Mouse (Mus musculus) mesoderm, embryonic 11.5 days (tissue): ENCODE data around the gene Stx5a.
A peak's percentile ranks its signal among the peaks of the same experiment; 100 is the strongest.

Source experiments
- DNase-seq: peaks from one replicate; pipeline ENCODE4 v3.0.0-alpha.2; 2012; ENCODE audit warnings: low read depth, low spot score

Gene Stx5a

DNA sequence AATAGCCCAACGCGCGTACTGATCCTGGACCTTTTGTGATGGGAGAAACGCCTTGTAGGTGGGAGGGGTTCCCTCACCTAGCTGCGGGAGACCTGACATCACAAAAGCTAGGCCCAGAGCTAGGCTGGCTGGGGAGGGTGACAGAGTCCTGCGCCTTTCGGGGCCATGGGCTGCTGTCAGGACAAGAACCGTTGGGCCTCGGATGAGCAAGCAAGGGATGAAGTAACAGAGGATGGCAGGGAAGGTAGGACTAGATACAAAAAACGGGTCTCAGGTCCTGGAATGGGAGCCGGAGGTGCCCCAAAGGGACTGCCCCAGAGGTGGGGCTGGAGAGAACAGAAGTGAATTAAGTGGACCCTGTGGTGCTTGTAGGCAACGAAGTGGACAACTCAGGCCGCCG, 610 bp upstream of the Stx5a start, which contains the start of gene 1700092M07Rik:
1700092M07Rik (plus strand) TSS at position 116 of the 400 bp plus-strand sequence.
- DNase-seq, result no peak

DNA sequence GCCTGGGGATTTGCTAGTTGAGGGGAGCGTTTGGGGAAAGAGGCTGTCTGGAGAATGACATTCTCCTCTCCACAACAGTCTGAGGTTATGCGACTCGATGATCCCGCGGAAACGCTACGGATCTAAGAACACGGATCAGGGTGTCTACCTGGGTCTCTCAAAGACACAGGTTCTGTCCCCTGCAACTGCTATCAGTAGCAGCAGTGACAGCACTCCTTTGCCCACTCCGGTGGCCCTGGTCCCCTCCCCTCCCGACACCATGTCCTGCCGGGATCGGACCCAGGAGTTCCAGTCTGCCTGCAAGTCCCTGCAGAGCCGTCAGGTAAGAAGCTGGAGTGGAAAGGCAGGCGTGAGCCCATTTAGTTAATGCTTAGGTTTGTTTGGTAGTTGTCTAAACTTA, 963 bp downstream of the Stx5a start:
- no peak for DNase-seq

DNA sequence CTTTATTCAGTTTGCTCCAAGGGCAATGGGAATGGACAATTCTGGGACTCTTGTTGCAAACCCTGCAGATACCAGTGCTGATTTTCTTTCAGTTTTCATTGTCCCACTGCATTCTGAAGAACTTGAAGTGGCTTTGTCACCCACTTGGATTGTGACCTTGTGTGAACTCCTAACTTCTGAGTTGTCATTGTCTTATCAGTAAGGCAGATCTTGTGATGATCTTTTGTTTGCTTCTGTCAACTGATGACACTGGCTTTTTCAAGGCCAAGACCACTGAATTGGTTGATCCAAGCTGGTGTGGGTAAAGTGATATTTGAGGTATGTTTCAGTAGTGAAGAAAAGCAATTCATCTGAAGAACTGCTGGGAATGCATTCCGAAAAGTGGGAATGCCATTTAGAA, 4.2 kb downstream of the Stx5a start:
- DNase-seq, result no peak

DNA sequence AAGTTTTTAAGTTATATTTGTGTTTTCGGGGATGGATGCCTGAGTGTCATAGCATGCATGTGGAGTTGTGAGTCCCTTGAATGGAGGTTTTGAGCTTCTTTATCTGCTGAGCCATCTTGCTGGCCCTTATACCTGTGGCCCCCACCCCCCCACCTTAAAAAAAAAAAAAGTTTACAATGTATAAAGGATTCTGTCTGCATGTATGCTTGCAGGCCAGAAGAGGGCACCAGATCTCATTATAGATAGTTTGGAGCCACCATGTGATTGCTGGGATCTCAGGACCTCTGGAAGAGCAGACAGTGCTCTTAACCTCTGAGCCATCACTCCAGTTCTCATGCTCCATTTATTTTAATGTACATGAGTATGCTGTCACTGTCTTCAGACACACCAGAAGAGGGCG, 6.2 kb downstream of the Stx5a start:
- DNase-seq, result no peak

DNA sequence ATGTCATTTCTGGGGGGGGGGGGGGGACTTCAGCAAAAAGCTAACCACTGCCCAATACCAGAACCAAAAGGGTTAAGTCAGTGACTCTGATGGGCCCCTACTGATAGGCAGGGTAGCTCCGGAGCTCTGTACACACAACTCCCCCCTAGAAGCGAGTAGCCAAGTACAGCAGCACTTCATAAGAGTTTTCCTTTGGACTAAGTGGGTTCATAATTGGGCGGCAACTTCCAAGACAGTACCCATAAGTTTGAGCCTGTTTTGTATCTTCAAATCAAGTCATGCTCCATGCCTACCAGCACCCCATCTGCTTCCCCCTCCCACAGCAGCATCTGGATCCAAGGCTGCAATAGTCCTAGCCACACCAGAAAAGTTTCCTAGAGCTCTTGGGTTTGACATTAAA, 14.4 kb downstream of the Stx5a start:
- DNase-seq, result no peak

DNA sequence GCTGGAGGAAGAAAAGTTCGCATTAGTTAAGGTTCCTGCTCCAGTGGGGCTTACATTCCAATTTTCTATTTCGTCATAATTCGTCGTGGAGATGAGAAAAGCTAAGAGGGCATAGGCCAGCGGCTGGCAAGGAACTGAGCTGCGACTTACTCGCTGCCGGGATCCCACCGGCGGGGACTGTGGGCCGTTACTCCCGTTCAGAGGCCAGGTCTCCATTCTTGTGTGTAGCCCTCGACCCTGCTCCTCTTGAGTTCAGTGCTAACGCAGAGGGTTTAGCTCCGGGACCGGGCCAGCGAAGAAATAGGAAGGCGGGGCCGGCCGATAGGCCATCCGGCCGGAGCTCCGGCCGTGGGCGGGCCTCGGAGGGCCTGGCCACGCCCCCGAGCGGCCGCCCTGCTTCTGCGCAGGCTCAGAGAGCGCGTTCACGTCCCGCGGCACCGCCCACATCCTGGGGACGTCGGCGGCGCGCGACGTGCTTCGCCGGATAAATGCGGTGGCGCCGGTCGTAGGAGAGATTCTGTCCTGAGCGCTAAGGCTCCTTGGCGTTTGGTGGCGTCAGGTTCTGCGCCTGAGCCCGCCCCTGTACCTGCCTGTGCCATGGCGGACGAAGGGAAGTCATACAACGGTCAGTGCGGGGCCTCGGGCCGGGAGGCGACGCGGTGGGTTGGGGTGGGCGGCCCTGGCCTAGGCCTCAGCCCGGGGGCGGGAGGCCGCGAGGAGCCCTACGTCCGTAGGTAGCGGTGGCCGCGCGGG, 15.6 kb downstream of the Stx5a start, which contains the start of gene Nxf1:
Nxf1 (plus strand) TSS at position 439 of the 753 bp plus-strand sequence.
- DNase-seq, result peak; percentile 96

DNA sequence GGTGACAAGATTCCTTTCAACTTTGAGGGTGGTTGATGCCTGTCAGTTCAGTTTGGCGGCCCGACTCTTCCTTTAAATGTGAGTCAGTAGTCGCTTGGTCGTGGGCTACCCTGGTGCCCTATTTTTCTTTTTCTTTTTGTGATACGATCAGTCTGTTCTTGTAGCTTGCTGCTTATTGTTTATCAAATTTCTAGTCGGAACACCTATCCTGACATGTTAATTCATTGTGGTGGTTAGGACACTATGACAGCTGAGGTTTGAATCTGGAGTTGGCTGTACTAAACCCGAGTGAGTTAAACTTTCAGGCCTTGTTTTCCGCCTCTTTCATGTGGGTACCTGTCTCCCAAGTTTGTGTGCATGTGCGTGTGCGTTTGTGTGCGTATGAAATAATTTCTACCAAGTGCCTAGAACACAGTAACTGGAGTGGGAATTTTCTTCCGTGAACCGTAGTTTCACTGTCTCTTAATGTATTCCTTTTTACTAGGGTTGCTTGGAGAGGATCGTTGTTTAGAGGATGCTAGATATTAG, 16.3 kb downstream of the Stx5a start:
- no peak for DNase-seq

DNA sequence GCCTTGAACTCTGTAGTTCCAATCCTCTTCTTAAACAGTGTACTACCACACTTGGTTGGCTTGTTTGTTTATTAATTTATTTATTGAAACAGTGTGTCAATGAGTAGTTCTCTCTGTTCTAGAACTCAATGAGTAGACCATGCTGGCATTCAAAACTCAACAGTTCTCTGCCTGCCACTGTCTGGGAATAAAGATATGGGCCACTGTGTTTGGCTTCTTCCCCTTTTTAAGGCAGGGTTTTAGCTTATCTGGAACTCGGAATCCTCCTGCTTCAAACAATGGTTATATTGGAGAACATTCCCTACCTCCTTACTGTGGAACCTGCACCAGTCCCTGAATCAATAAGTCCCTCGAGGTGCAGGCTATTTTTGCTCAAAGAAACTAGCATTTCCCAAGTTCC, 17.7 kb downstream of the Stx5a start:
- DNase-seq, result no peak

DNA sequence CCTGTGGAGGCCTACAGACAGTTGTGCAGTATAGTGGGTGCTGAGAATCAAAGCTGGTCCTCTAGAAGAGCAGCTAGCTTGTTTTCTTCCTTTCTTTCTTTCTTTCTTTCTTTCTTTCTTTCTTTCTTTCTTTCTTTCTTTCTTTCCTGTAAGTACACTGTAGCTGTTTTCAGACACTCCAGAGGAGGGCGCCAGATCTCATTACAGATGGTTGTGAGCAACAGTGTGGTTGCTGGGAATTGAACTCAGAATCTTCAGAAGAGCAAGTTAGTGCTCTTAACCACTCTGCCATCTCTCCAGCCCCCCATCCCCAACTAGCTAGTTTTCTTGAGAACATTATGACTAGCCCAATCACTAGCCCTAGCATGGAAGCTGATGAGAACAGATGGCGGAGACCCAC, 19.5 kb downstream of the Stx5a start:
- no peak for DNase-seq

DNA sequence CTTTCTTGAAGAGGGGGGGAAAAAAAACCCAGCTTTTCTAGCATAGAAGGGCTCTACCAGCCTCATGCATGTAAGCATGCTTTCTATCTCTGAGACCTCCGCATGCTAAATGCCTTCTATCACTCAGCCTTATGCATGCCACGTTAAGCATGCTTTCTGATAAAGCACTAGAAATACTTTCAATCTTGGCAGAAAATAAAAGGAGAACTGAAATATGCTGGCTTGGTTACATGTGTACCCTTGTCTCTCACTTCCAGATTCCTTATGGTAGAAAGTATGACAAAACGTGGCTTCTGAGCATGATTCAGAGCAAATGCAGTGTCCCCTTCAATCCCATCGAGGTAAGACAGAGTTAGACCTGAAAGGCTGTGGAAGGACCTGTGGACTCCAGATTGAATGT, 22.1 kb downstream of the Stx5a start:
- DNase-seq, result no peak

DNA sequence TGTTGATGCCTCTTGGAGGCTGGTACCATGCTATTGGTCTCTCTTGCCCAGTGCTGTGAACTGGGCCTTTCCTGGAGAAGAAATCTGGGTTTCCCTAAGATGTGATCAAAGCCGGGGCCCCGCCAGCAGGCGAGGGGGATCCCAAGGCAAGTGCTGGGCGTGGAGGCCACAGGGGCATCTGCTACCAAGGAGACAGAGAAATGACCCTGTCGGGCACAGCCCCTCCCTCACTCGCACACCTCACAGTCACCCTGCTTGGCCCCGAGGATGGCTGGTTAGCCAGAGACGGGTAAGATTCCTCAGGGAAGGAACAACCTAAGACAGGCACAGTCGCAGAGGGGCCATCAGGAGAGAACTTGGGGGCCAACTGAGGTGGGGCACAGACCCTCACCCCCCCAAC, 24.3 kb downstream of the Stx5a start:
- no peak for DNase-seq

DNA sequence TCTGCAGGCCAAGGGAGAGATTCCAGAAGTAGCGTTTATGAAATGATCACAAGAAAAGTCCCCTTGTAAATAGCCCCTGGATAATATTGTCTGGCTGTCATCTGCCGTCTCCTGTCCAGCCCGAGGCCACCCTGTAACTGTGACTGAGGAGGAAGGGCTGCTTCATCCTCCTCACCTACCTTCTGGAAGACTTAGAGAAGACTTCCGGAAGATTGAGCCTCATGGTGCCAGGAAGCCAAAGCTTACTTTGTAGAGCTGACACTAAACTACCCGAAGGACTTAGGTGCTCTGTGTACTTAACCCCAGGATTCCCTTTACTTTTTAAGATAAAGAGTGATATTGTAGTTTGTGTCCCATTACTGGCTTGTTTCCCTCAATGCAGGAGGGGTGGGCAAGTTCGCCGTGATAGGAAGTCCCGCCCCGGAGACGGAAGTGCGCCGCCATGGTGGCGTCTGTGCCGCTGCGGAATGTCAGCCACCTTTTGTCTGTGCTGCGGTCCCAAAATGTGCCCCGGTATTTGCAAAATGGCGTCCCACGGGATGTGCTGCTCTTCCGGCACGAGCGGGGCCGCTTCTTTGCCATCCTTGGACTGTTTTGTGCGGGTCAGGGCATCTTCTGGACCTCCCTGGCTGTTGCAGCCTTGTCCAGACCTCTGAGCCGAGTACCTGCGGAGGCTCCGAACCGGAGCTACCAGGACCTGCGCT, 29.5 kb downstream of the Stx5a start, which contains the start of gene Tmem223:
Tmem223 (plus strand) TSS at position 430 of the 704 bp plus-strand sequence.
- peak; percentile 77 for DNase-seq

DNA sequence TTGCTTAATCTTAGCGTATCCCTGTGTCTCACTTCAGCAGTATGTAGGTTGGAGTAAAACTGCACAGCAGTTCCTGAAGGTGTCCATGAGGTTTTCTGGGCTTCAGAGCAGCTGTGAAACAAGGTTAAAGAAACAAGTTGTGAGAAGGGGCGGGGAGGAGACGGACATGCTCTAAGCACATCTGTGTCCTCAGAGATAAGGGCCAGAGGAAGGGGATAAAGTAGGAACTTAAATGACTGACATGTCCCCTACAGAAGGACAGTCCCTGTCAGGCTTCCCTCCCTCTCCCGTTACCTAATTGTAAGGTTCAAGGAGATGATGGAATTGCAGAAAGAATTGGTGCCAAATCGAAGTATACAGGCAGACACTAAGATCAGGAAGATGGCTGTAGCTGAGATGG, 31.8 kb downstream of the Stx5a start:
- DNase-seq, result no peak

DNA sequence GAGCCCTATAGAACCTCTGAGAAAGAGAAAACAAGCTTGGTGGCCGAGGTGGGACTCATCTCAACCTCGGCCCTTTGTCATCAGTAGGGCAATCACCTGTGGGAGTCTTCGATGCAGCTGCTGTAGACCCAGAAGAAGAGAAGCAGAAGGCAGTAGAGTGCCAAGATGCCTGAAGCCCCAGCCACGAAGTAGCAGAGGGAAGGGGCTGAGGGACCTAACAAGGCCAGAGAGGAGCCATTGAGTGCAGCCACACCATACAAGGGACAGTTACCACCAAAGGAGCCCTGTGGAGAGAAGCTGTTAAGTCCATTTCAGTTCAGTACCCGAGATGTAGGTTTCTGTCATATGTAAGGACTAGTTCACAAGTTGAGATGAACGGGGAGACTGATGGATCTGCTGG, 32.2 kb downstream of the Stx5a start:
- DNase-seq, result no peak

DNA sequence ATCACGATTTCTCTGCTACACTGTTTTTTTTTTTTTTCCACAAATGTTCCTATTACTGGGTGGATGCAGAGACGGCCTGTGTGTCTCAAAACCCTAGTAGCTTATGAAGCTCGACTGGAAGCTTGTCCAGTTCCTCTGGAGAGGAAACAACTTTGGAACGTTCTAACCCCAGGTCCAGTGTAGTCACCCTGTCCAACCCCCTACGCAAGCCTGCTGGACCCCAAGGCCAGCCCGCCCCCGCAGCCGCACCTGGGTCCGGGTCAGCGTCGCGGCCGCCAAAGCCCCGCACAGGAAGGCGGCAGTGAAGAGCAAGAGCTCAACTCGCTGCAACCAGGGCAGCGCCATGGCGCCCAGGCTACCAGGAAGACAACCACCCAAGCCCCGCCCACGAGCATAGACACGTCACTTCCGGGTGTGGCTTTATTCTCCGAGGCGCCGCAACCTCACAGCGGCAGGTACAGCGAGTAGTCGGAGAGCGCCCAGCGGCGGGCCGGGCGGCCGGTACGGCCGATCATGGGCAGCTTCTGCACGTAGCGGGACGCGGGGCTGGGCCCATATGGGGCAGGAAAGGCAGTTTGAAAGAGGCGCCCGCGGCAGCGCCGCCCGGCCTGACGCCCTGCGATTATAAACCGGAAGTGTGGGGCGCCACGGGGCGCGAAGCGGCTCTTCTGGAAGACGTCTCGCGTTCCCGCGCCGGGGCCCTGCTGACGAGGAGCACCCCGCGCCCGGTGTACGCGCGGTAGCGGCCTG, 33.0 kb downstream of the Stx5a start, which contains the start of gene Tmem179b:
Tmem179b (minus strand) TSS at position 382 of the 750 bp plus-strand sequence.
- DNase-seq, result peak; percentile 95

DNA sequence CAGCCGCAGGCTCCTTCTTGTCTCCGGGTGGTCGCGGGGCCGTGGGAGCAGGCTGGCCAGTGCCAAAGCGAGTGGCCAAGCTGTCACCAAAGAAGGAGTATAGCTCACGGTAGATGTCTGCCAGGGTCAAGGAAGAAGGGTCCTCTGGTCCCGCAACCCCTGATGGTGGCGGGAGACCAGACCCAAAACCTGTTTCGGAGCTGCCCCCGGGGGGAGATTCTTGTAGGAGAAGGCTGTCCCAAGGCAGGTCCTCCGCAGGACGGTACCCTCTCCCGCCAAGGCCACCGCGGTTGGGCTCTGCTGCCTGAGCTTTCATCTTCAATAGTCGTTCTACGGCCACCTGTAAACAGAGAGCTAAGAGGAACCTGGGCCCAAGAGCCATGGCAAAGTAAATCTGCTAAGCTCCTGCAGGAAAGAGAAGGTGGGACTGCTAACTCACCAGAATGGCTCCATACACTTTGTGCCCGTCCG, 33.8 kb downstream of the Stx5a start:
- no peak for DNase-seq

DNA sequence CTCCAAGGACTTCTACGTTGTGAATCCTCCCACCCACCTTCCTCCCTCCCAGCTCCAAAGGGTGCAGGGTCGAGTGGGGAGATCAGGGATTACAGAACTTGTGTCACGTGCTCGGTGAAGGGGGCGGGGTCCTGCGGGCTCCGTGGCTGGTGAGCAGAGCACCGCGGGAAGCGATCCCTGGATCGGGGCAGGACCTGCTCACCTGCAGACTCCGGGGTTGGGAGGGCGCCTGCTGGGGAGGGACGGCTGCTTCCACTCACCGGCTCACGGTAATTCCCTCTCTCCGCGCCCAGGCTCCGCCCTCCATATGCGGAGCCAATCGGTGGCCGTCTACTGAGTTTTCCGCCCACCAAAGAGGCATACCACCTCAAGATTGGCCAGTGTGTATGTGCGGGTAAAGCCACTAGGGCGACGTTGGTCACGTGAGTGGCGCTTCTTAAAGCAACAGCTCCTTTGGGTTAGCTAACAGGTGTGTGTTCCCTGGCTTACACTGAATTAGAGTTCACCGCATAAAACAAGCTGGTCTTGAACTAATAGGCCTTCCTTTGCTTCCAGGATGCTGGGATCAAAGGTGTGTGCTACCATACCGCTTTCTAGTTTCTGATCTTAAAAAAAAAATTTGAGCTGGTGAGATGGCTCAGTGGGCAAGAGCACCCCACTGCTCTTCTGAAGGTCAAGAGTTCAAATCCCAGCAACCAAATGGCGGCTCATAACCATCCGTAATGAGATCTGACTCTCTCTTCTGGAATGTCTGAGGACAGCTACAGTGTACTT, 45.0 kb downstream of the Stx5a start, which contains the start of gene Taf6l:
Taf6l (minus strand) TSS at position 410 of the 774 bp plus-strand sequence.
- peak; percentile 95 for DNase-seq

DNA sequence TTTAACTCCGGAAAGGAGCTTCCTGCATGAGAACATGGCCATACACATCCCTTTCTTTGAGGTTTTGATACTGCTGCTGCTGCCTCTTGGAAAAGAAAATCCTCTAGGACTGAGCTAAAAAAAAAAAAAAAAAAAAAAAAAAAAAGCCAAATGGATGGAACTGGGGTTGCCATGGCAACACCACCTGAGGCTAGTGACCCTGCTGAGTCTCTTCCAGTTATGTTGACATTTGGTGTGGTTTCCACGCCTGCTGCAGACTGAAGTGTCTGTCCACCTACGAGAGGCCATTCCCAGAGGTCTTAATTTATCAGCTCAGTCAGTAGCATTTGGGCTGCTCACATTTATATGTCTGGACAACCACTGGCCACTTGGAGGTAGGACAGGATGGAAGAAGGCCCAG, 47.3 kb downstream of the Stx5a start:
- peak; percentile 66 for DNase-seq

DNA sequence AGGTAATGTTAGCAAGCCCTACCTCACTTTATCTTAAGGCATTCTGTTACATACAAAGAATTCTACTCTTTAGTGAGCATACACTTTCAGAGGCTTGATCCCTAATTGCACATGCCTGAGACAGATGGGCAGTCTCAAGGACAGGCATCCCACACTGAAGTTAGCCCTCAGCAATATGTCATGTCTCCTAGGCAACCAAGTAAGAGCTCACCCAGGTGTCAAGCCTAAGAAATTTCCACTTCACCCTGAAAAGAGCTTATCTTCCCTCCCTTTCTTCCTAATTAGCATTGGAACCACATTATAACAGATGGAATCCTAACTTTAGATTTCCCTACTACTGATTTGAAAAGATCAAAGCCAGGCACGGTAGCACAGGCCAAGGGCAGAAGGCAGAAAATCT, 48.0 kb downstream of the Stx5a start:
- DNase-seq, result no peak

DNA sequence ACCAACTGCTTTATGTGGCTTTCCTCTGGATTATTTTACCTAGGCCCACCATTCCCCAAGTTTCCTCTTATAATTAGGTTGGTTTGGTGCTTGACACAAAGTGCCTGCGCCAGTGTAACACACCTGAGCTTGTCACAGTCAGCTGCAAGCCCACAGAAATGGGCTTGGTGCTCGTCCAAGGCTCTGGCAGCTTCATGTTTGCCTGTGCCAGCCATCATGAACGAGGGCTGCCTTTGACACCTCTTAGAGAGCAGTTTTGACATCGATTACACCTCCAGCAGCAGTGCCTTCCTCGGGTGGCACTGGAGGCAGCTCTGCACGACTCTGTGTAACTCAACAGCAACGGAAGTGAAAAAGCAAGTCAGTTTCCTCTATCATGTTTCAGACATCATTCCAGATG, 49.0 kb downstream of the Stx5a start:
- no peak for DNase-seq
